Mouse (Mus musculus): Measurements from ENCODE around the gene Ror2. TPM values are rescaled to one million over a fixed set of nuclear protein-coding genes. Genes with fewer than 3 reads are reported as not detected.

Gene Ror2
- polyA plus RNA-seq, 1 experiment from 2014 or later: 28.3 TPM

GRCm38 (mm10) chr13:53306836-53307235 lies 20.9 kb upstream of the Ror2 start:
- no peak overlapping the region for H3K9ac ChIP-seq
- no peak overlapping the region for H3K4me2 ChIP-seq
- no peaks in the 10 kb centered on the region for H3K9me3 ChIP-seq (replicated peaks)
- no peak for ATAC-seq (ENCODE audit: insufficient number of reproducible peaks, low FRiP score)
- WGBS: 55% methylated on average over 5 of the region's 5 CpGs
- H3K27me3 ChIP-seq (replicated peaks): no peaks in the 10 kb centered on the region
- H3K4me3 ChIP-seq: no peak overlapping the region
- H3K27ac ChIP-seq (ENCODE audit: poor library complexity, severe bottlenecking): no peak overlapping the region
- H3K4me1 ChIP-seq (replicated peaks): 0 out of 2 replicates have a peak, but pooled peaks cover 5% of the 10 kb centered on the region
- H3K36me3 ChIP-seq: no peaks in the 10 kb centered on the region

- Histone ChIP-seq H3K4me3 (no peak overlapping the region), H3K36me3 (no peaks in the 10 kb centered on the region)
- 76% methylated on average over 8 of the region's 8 CpGs for WGBS
Measured at GRCm38 (mm10) chr13:53305256-53305655, 19.3 kb upstream of the Ror2 start.

GRCm38 (mm10) chr13:53302688-53303087 lies 16.8 kb upstream of the Ror2 start:
- 0 out of 2 replicates have a peak, but pooled peaks cover 3% of the 10 kb centered on the region for H3K27me3 ChIP-seq (replicated peaks)
- H3K4me1 ChIP-seq (replicated peaks): peaks cover 4% of the 10 kb centered on the region
- no peaks in the 10 kb centered on the region for H3K9me3 ChIP-seq (replicated peaks)
- no peak overlapping the region for H3K27ac ChIP-seq (ENCODE audit: poor library complexity, severe bottlenecking)
- H3K4me3 ChIP-seq: no peak overlapping the region
- H3K9ac ChIP-seq: no peak overlapping the region
- no peak overlapping the region for H3K4me2 ChIP-seq
- no peak for ATAC-seq (ENCODE audit: insufficient number of reproducible peaks, low FRiP score)
- H3K36me3 ChIP-seq: no peaks in the 10 kb centered on the region
- WGBS: 65% methylated on average over 10 of the region's 10 CpGs

More at GRCm38 (mm10) chr13:53305256-53305655, 19.3 kb upstream of the Ror2 start:
- Histone ChIP-seq H3K9me3 (replicated peaks) (no peaks in the 10 kb centered on the region), H3K4me1 (replicated peaks) (0 out of 2 replicates have a peak, but pooled peaks cover 5% of the 10 kb centered on the region), H3K27ac (ENCODE audit: poor library complexity, severe bottlenecking) (no peak overlapping the region), H3K9ac (no peak overlapping the region), H3K27me3 (replicated peaks) (no peaks in the 10 kb centered on the region), H3K4me2 (no peak overlapping the region)
- ATAC-seq (ENCODE audit: insufficient number of reproducible peaks, low FRiP score): no peak

- Histone ChIP-seq H3K27ac (ENCODE audit: poor library complexity, severe bottlenecking) (no peak overlapping the region), H3K4me3 (no peak overlapping the region), H3K4me1 (replicated peaks) (peaks cover 17% of the 10 kb centered on the region), H3K9ac (no peak overlapping the region), H3K27me3 (replicated peaks) (0 out of 2 replicates have a peak, but pooled peaks cover 2% of the 10 kb centered on the region), H3K9me3 (replicated peaks) (0 out of 2 replicates have a peak, but pooled peaks cover 3% of the 10 kb centered on the region), H3K36me3 (no peaks in the 10 kb centered on the region), H3K4me2 (peak overlapping the region; percentile 43)
- ATAC-seq (ENCODE audit: insufficient number of reproducible peaks, low FRiP score): no peak
- 14% methylated on average over 12 of the region's 12 CpGs for WGBS
Measured at GRCm38 (mm10) chr13:53293065-53293464, 7.1 kb upstream of the Ror2 start.

- WGBS: 11% methylated on average over 3 of the region's 3 CpGs
- H3K9me3 ChIP-seq (replicated peaks): 0 out of 2 replicates have a peak, but pooled peaks cover 3% of the 10 kb centered on the region
- ATAC-seq (ENCODE audit: insufficient number of reproducible peaks, low FRiP score): no peak
- no peak overlapping the region for H3K27ac ChIP-seq (ENCODE audit: poor library complexity, severe bottlenecking)
- H3K4me2 ChIP-seq: no peak overlapping the region; the same call in 1 of the 2 replicates
- no peaks in the 10 kb centered on the region for H3K36me3 ChIP-seq
- H3K4me3 ChIP-seq: no peak overlapping the region
- no peak overlapping the region for H3K9ac ChIP-seq
- peaks cover 15% of the 10 kb centered on the region for H3K4me1 ChIP-seq (replicated peaks)
- H3K27me3 ChIP-seq (replicated peaks): no peaks in the 10 kb centered on the region
Measured at GRCm38 (mm10) chr13:53292244-53292643, 6.3 kb upstream of the Ror2 start.

- H3K9ac ChIP-seq: peak overlapping the region; percentile 96
- no peaks in the 10 kb centered on the region; the same call in 1 of the 2 replicates for H3K27me3 ChIP-seq (replicated peaks)
- peak overlapping the region; percentile 87 for H3K4me3 ChIP-seq
- ATAC-seq (ENCODE audit: insufficient number of reproducible peaks, low FRiP score): no peak; the same call in 1 of the 2 replicates
- no peaks in the 10 kb centered on the region for H3K9me3 ChIP-seq (replicated peaks)
- peak overlapping the region; percentile 75 for H3K27ac ChIP-seq (ENCODE audit: poor library complexity, severe bottlenecking)
- under 1% methylated on average over 35 of the region's 35 CpGs for WGBS
- H3K4me2 ChIP-seq: peak overlapping the region; percentile 77
- H3K4me1 ChIP-seq (replicated peaks): peaks cover 48% of the 10 kb centered on the region
- no peaks in the 10 kb centered on the region for H3K36me3 ChIP-seq
Measured at GRCm38 (mm10) chr13:53285261-53285755, 616 bp downstream of the Ror2 start.

GRCm38 (mm10) chr13:53284740-53285191 lies 1.2 kb downstream of the Ror2 start:
- ATAC-seq (ENCODE audit: insufficient number of reproducible peaks, low FRiP score): no peak
- H3K4me1 ChIP-seq (replicated peaks): peaks cover 48% of the 10 kb centered on the region
- WGBS: 2% methylated on average over 17 of the region's 17 CpGs

GRCm38 (mm10) chr13:53281604-53282396 lies 4.1 kb downstream of the Ror2 start:
- Histone ChIP-seq H3K9me3 (replicated peaks) (no peaks in the 10 kb centered on the region), H3K27ac (ENCODE audit: poor library complexity, severe bottlenecking) (peak overlapping the region; percentile 69; the same call in 1 of the 2 replicates), H3K36me3 (no peaks in the 10 kb centered on the region), H3K4me3 (no peak overlapping the region), H3K4me1 (replicated peaks) (peaks cover 76% of the 10 kb centered on the region), H3K27me3 (replicated peaks) (no peaks in the 10 kb centered on the region; the same call in 1 of the 2 replicates), H3K4me2 (peak overlapping the region; percentile 77), H3K9ac (0 out of 2 replicates have a peak overlapping the region, but pooled peaks have one; percentile 7)
- 43% methylated on average over 11 of the region's 11 CpGs for WGBS
- ATAC-seq (ENCODE audit: insufficient number of reproducible peaks, low FRiP score): no peak

More at GRCm38 (mm10) chr13:53284740-53285191, 1.2 kb downstream of the Ror2 start:
- Histone ChIP-seq H3K4me3 (peak overlapping the region; percentile 87), H3K27me3 (replicated peaks) (no peaks in the 10 kb centered on the region; the same call in 1 of the 2 replicates), H3K9me3 (replicated peaks) (no peaks in the 10 kb centered on the region), H3K4me2 (peak overlapping the region; percentile 77), H3K9ac (peak overlapping the region; percentile 96), H3K27ac (ENCODE audit: poor library complexity, severe bottlenecking) (peak overlapping the region; percentile 75), H3K36me3 (no peaks in the 10 kb centered on the region)

- H3K4me2 ChIP-seq: peak overlapping the region; percentile 12; the same call in 1 of the 2 replicates
- no peaks in the 10 kb centered on the region for H3K36me3 ChIP-seq
Measured at GRCm38 (mm10) chr13:53278908-53279307, 7.0 kb downstream of the Ror2 start.

GRCm38 (mm10) chr13:53276381-53276780 lies 9.5 kb downstream of the Ror2 start:
- H3K9me3 ChIP-seq (replicated peaks): no peaks in the 10 kb centered on the region
- peaks cover 83% of the 10 kb centered on the region for H3K4me1 ChIP-seq (replicated peaks)
- H3K4me2 ChIP-seq: peak overlapping the region; percentile 50
- H3K4me3 ChIP-seq: no peak overlapping the region
- no peaks in the 10 kb centered on the region for H3K27me3 ChIP-seq (replicated peaks)
- 0 out of 2 replicates have a peak overlapping the region, but pooled peaks have one; percentile 26 for H3K9ac ChIP-seq
- no peak for ATAC-seq (ENCODE audit: insufficient number of reproducible peaks, low FRiP score)
- WGBS: 61% methylated on average over 7 of the region's 7 CpGs
- H3K27ac ChIP-seq (ENCODE audit: poor library complexity, severe bottlenecking): peak overlapping the region; percentile 39; the same call in 1 of the 2 replicates
- H3K36me3 ChIP-seq: no peaks in the 10 kb centered on the region

More at GRCm38 (mm10) chr13:53278908-53279307, 7.0 kb downstream of the Ror2 start:
- Histone ChIP-seq H3K4me3 (no peak overlapping the region), H3K9ac (no peak overlapping the region), H3K4me1 (replicated peaks) (peaks cover 86% of the 10 kb centered on the region), H3K9me3 (replicated peaks) (no peaks in the 10 kb centered on the region), H3K27me3 (replicated peaks) (no peaks in the 10 kb centered on the region), H3K27ac (ENCODE audit: poor library complexity, severe bottlenecking) (0 out of 2 replicates have a peak overlapping the region, but pooled peaks have one; percentile 9)
- 59% methylated on average over 10 of the region's 10 CpGs for WGBS
- 0 out of 2 replicates have a peak, but pooled peaks have one; percentile 25 for ATAC-seq (ENCODE audit: insufficient number of reproducible peaks, low FRiP score)

- WGBS: 63% methylated on average over 8 of the region's 8 CpGs
- H3K4me1 ChIP-seq (replicated peaks): peaks cover 83% of the 10 kb centered on the region
- H3K9me3 ChIP-seq (replicated peaks): no peaks in the 10 kb centered on the region
- H3K36me3 ChIP-seq: no peaks in the 10 kb centered on the region
- H3K27me3 ChIP-seq (replicated peaks): no peaks in the 10 kb centered on the region
- ATAC-seq (ENCODE audit: insufficient number of reproducible peaks, low FRiP score): no peak
- no peak overlapping the region; the same call in 1 of the 2 replicates for H3K27ac ChIP-seq (ENCODE audit: poor library complexity, severe bottlenecking)
- H3K4me3 ChIP-seq: no peak overlapping the region
- no peak overlapping the region for H3K4me2 ChIP-seq
- no peak overlapping the region for H3K9ac ChIP-seq
Measured at GRCm38 (mm10) chr13:53275778-53276177, 10.1 kb downstream of the Ror2 start.

Data from heart, embryonic 12.5 days (tissue).